8 mouse cellular contexts compared by ENCODE assay signal in the genomic region with DNA sequence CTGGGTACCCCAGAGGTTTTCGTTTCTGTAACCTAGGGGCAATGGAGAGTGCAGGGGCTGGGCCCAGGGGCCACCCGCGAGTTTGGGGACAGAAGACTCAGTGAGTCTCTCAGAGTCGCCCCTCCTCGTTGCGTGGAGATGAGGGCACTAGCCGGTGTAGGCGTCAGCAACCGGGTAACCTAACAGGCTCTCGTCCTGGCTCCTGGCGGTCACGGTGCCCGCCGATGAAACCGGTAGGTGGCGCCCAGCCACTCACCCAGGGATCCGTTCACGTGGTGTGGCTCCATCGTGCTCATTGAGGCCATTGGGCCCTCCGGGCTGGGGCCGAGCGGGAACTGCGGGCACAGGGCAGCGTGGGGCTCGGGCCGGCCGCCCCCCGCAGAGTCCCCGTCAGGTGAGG. TPM values are rescaled to one million over a fixed set of nuclear protein-coding genes. Genes with fewer than 3 reads are reported as not detected.
DNase-seq lines count a peak whose midpoint lies in the region; ATAC-seq lines count a peak whose summit lies in the region.

No protein-coding gene starts in this region.

- peak; percentile 49 for ATAC-seq in forebrain, embryonic 16.5 days
- peak; percentile 12; the same call in 1 of the 2 replicates for ATAC-seq in lung, embryonic 15.5 days (ENCODE audit: borderline replicate concordance, extremely low read depth, low FRiP score, low TSS enrichment)

- H3K4me3 ChIP-seq in forebrain, embryonic 16.5 days (replicated peaks; ENCODE audit: low read length), result peak overlapping the region; percentile 53
- peak overlapping the region; percentile 57 for H3K4me3 ChIP-seq in hindbrain, embryonic 10.5 days
- peak overlapping the region; percentile 49 for H3K4me3 ChIP-seq in lung, embryonic 15.5 days

- under 1% methylated on average over 29 of the region's 29 CpGs for WGBS in forebrain, embryonic 16.5 days
- WGBS in hindbrain, embryonic 10.5 days, result under 1% methylated on average over 29 of the region's 29 CpGs
- WGBS in lung, embryonic 15.5 days, result 2% methylated on average over 29 of the region's 29 CpGs

- DNase-seq in urinary bladder, adult 18-20 months (ENCODE audit: low spot score in 2 of 2), result peak; percentile 66 to 81
- no peak for DNase-seq in urinary bladder, postnatal 10 days (ENCODE audit: low spot score)
- DNase-seq in hindbrain, embryonic 10.5 days (ENCODE audit: low spot score), result peak; percentile 89
- peak; percentile 84 for DNase-seq in layer of hippocampus, adult 9-11 months
- peak; percentile 91 for DNase-seq in retina, postnatal 1 day
- DNase-seq in thymus, adult 18-20 months, result no peak

- H3K27me3 ChIP-seq in forebrain, embryonic 16.5 days (replicated peaks; ENCODE audit: control insufficient read depth, insufficient read depth, low read length), result no peaks in the 10 kb centered on the region
- peaks cover 47% of the 10 kb centered on the region for H3K27me3 ChIP-seq in hindbrain, embryonic 10.5 days (ENCODE audit: insufficient read depth, poor library complexity, severe bottlenecking)
- no peaks in the 10 kb centered on the region for H3K27me3 ChIP-seq in lung, embryonic 15.5 days

- no peaks in the 10 kb centered on the region; the same call in 1 of the 2 replicates for H3K36me3 ChIP-seq in forebrain, embryonic 16.5 days (ENCODE audit: control insufficient read depth, insufficient read depth)
- H3K36me3 ChIP-seq in hindbrain, embryonic 10.5 days, result peaks cover 49% of the 10 kb centered on the region
- peaks cover 33% of the 10 kb centered on the region for H3K36me3 ChIP-seq in lung, embryonic 15.5 days

- peaks cover 56% of the 10 kb centered on the region for H3K4me1 ChIP-seq in forebrain, embryonic 16.5 days (replicated peaks; ENCODE audit: control insufficient read depth, insufficient read depth, low read length)
- H3K4me1 ChIP-seq in hindbrain, embryonic 10.5 days (replicated peaks), result peaks cover 98% of the 10 kb centered on the region
- H3K4me1 ChIP-seq in lung, embryonic 15.5 days, result peaks cover 76% of the 10 kb centered on the region

- H3K4me2 ChIP-seq in forebrain, embryonic 16.5 days (ENCODE audit: low read length), result peak overlapping the region; percentile 87
- H3K4me2 ChIP-seq in lung, embryonic 15.5 days, result peak overlapping the region; percentile 82

- no peaks in the 10 kb centered on the region for H3K9me3 ChIP-seq in forebrain, embryonic 16.5 days (ENCODE audit: control insufficient read depth, low read length)
- H3K9me3 ChIP-seq in hindbrain, embryonic 10.5 days, result peaks cover 10% of the 10 kb centered on the region
- no peaks in the 10 kb centered on the region for H3K9me3 ChIP-seq in lung, embryonic 15.5 days

- peak overlapping the region; percentile 54 for H3K9ac ChIP-seq in forebrain, embryonic 16.5 days (replicated peaks; ENCODE audit: low read depth, low read length)
- H3K9ac ChIP-seq in lung, embryonic 15.5 days, result peak overlapping the region; percentile 69

- no peak overlapping the region for H3K27ac ChIP-seq in forebrain, embryonic 16.5 days (ENCODE audit: low read length)
- peak overlapping the region; percentile 87 for H3K27ac ChIP-seq in hindbrain, embryonic 10.5 days
- peak overlapping the region; percentile 38 for H3K27ac ChIP-seq in lung, embryonic 15.5 days

RNA-seq across cellular contexts. Expression of a gene that starts 4.1 kb away (rescaled TPM):
- 116 and 141 TPM in 2 replicates for polyA plus RNA-seq in forebrain, embryonic 16.5 days (2015; fragmentation: Nextera tagmentation; extraction: Ambion mirVana)
- polyA plus RNA-seq in hindbrain, embryonic 10.5 days (2016; fragmentation: Nextera tagmentation; extraction: Ambion mirVana), result 158 and 159 TPM in 2 replicates
- polyA plus RNA-seq in lung, embryonic 15.5 days (2015; fragmentation: Nextera tagmentation; extraction: Ambion mirVana), result 134 TPM in 2 replicates

RNA-seq across cellular contexts. Expression of a gene that starts 10.4 kb away (rescaled TPM):
- polyA plus RNA-seq in forebrain, embryonic 16.5 days (2015; fragmentation: Nextera tagmentation; extraction: Ambion mirVana), result 100 and 121 TPM in 2 replicates
- polyA plus RNA-seq in hindbrain, embryonic 10.5 days (2016; fragmentation: Nextera tagmentation; extraction: Ambion mirVana), result 84.4 and 117 TPM in 2 replicates
- polyA plus RNA-seq in lung, embryonic 15.5 days (2015; fragmentation: Nextera tagmentation; extraction: Ambion mirVana), result 111 and 122 TPM in 2 replicates

RNA-seq across cellular contexts. Expression of a gene that starts 17.7 kb away (rescaled TPM):
- polyA plus RNA-seq in forebrain, embryonic 16.5 days (2015; fragmentation: Nextera tagmentation; extraction: Ambion mirVana), result 0.61 and 1.1 TPM in 2 replicates
- polyA plus RNA-seq in hindbrain, embryonic 10.5 days (2016; fragmentation: Nextera tagmentation; extraction: Ambion mirVana), result 1.1 and 1.6 TPM in 2 replicates
- 1.9 and 2.5 TPM in 2 replicates for polyA plus RNA-seq in lung, embryonic 15.5 days (2015; fragmentation: Nextera tagmentation; extraction: Ambion mirVana)

RNA-seq across cellular contexts. Expression of a gene that starts 34.0 kb away (rescaled TPM):
- 0.20 TPM in 1 of 2 replicates, not detected in the other for polyA plus RNA-seq in forebrain, embryonic 16.5 days (2015; fragmentation: Nextera tagmentation; extraction: Ambion mirVana)
- polyA plus RNA-seq in hindbrain, embryonic 10.5 days (2016; fragmentation: Nextera tagmentation; extraction: Ambion mirVana), result not detected in 2 replicates
- 0.31 and 0.45 TPM in 2 replicates for polyA plus RNA-seq in lung, embryonic 15.5 days (2015; fragmentation: Nextera tagmentation; extraction: Ambion mirVana)

RNA-seq across cellular contexts. Expression of a gene that starts 59.0 kb away (rescaled TPM):
- 17.1 and 18.9 TPM in 2 replicates for polyA plus RNA-seq in forebrain, embryonic 16.5 days (2015; fragmentation: Nextera tagmentation; extraction: Ambion mirVana)
- polyA plus RNA-seq in hindbrain, embryonic 10.5 days (2016; fragmentation: Nextera tagmentation; extraction: Ambion mirVana), result 20.5 and 22.4 TPM in 2 replicates
- polyA plus RNA-seq in lung, embryonic 15.5 days (2015; fragmentation: Nextera tagmentation; extraction: Ambion mirVana), result 17.2 and 17.5 TPM in 2 replicates

Comparison
In these comparisons a context has a peak if more than half of its experiments do, and no peak if none do; other contexts are left out.
1. DNase-seq: peak in urinary bladder, adult 18-20 months (2 of 2), hindbrain, embryonic 10.5 days (single experiment), layer of hippocampus, adult 9-11 months (single experiment) and retina, postnatal 1 day (single experiment); none in urinary bladder, postnatal 10 days (single experiment) and thymus, adult 18-20 months (0 of 2).
2. Peak in every context shown above with its lines, with median percentiles within 50 percentile points of each other: H3K4me3 ChIP-seq.